Mouse (Mus musculus): ENCODE measurements around the gene Galnt10. TPM values are rescaled to one million over a fixed set of nuclear protein-coding genes. Genes with fewer than 3 reads are reported as not detected.

Gene Galnt10
- polyA plus RNA-seq (2017; shearing (Covaris generic)) = 11.3 TPM

DNA sequence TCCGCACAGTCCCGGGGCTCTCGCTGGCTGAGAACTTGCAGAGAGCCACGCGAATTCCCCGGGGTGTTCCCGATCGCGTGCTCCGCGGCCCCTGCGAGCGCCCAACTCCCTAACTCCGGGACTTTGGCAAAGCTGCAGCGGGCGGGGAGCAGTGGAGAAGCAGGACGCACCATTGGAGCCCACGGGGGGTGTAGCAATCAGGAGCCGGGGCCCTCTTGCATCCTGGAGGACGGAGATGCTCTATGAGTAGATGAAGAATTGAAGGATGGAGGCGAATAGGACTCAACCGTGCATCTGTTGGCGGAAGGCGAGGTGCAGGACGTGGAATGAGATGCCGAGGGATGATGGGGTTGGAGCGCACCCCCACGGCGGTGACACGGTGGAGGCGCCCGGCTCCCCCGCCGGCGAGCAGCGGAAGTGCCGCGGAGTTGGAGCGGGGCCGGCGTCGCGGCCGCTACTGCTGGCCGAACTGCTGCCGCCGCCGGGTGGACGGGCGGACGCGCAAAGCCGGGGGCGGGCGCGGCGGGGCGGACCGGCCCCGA is at the start of gene Galnt10:
TSS of gene Galnt10 (plus strand) at position 425 of the 542 bp plus-strand sequence.

GRCm38 (mm10) chr11:57800971-57801765 is 155.9 kb downstream of the Galnt10 start, which contains the start of gene Sap30l:
Gene Sap30l, plus strand, starts transcription at chr11:57801637.

DNA sequence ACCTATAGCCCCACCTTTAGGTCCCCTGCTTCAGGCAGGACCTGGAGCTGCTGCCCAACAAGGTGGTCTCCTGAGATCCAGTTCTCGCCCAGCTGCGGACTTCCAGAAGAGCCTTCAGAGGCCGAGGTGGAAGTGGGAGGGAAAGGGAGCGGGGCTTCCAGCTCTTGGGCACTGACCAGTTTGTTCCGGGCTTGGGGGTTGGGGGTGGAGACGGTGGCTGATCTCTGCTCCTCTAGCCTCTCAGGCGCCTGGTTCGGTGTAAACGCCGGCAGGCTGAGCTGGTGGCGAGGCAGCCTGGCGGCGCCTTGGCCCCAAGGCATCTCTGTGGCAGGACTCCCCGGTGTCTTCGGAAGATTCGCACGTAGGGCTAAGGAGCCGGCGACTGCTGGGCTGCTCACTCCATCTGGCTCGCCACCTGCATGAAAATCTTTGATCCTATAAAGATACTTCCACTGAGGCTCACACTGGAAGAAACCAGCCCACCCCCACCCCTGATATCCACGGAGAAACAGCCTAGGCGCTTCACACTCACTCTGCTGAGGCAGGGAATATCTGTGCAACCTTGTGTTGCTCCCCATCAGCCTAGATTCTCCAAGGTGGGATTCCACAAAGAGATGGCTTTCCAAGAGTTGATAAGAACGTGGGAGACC is 187.4 kb downstream of the Galnt10 start, which contains the start of gene Hand1:
TSS of gene Hand1 (minus strand) at position 267 of the 650 bp plus-strand sequence.

Other genes with a start within 250 kb of the Galnt10 start
- gene Fam114a2, start 126.8 kb upstream of the Galnt10 start, polyA plus RNA-seq (2017; shearing (Covaris generic)) = 119 TPM
- 39.1 TPM for gene Mfap3, start 126.8 kb upstream of the Galnt10 start, polyA plus RNA-seq (2017; shearing (Covaris generic))
- gene Sap30l, start 156.2 kb downstream of the Galnt10 start, polyA plus RNA-seq (2017; shearing (Covaris generic)) = 5.0 TPM
- gene Hand1, start 187.4 kb downstream of the Galnt10 start, polyA plus RNA-seq (2017; shearing (Covaris generic)) = not detected

Data from inflammation-experienced regulatory T-cells, adult 16 weeks (primary cell).